Mouse (Mus musculus): ENCODE results near the gene AI413582.

Gene AI413582

GRCm38 (mm10) chr17:27555512-27556172 lies 9.9 kb downstream of the AI413582 start:
- DNase-seq (ENCODE audit: low spot score) = no peak

- DNase-seq (ENCODE audit: low spot score) = no peak
Measured at GRCm38 (mm10) chr17:27555075-27555511, 10.5 kb downstream of the AI413582 start.

GRCm38 (mm10) chr17:27554062-27554960 lies 11.2 kb downstream of the AI413582 start:
- no peak for DNase-seq (ENCODE audit: low spot score)

GRCm38 (mm10) chr17:27552215-27553201 lies 13.0 kb downstream of the AI413582 start:
- no peak for DNase-seq (ENCODE audit: low spot score)

GRCm38 (mm10) chr17:27551393-27551940 lies 14.1 kb downstream of the AI413582 start:
- DNase-seq (ENCODE audit: low spot score) = no peak

- no peak for DNase-seq (ENCODE audit: low spot score)
Measured at GRCm38 (mm10) chr17:27549234-27549633, 16.3 kb downstream of the AI413582 start.

- DNase-seq (ENCODE audit: low spot score) = no peak
Measured at GRCm38 (mm10) chr17:27547253-27547868, 18.2 kb downstream of the AI413582 start.

- DNase-seq (ENCODE audit: low spot score) = no peak
Measured at GRCm38 (mm10) chr17:27546574-27547085, 18.9 kb downstream of the AI413582 start.

- DNase-seq (ENCODE audit: low spot score) = no peak
Measured at GRCm38 (mm10) chr17:27545991-27546390, 19.6 kb downstream of the AI413582 start.

- no peak for DNase-seq (ENCODE audit: low spot score)
Measured at GRCm38 (mm10) chr17:27544551-27544950, 21.0 kb downstream of the AI413582 start.

GRCm38 (mm10) chr17:27541984-27542383 lies 23.6 kb downstream of the AI413582 start:
- no peak for DNase-seq (ENCODE audit: low spot score)

GRCm38 (mm10) chr17:27541261-27541660 lies 24.3 kb downstream of the AI413582 start:
- no peak for DNase-seq (ENCODE audit: low spot score)

GRCm38 (mm10) chr17:27534718-27535117 lies 30.8 kb downstream of the AI413582 start:
- DNase-seq (ENCODE audit: low spot score) = peak; percentile 71

- no peak for DNase-seq (ENCODE audit: low spot score)
Measured at GRCm38 (mm10) chr17:27533354-27533753, 32.2 kb downstream of the AI413582 start.

GRCm38 (mm10) chr17:27532095-27532494 lies 33.5 kb downstream of the AI413582 start:
- no peak for DNase-seq (ENCODE audit: low spot score)

- DNase-seq (ENCODE audit: low spot score) = no peak
Measured at GRCm38 (mm10) chr17:27528767-27529166, 36.8 kb downstream of the AI413582 start.

GRCm38 (mm10) chr17:27528030-27528429 lies 37.5 kb downstream of the AI413582 start:
- no peak for DNase-seq (ENCODE audit: low spot score)

- no peak for DNase-seq (ENCODE audit: low spot score)
Measured at GRCm38 (mm10) chr17:27527188-27527587, 38.4 kb downstream of the AI413582 start.

- no peak for DNase-seq (ENCODE audit: low spot score)
Measured at GRCm38 (mm10) chr17:27523121-27523520, 42.4 kb downstream of the AI413582 start.

- no peak for DNase-seq (ENCODE audit: low spot score)
Measured at GRCm38 (mm10) chr17:27521303-27521702, 44.3 kb downstream of the AI413582 start, which contains the start of gene Grm4. Gene Grm4 (minus strand): TSS chr17:27521403.

GRCm38 (mm10) chr17:27520557-27520956 lies 45.0 kb downstream of the AI413582 start:
- DNase-seq (ENCODE audit: low spot score) = no peak

Measured in left cerebral cortex, adult 11 months (tissue).